Mouse (Mus musculus) embryo, embryonic 9.5 days (tissue): ENCODE measurements around the gene C1galt1.

Source experiments
- DNase-seq: peaks from one replicate; pipeline ENCODE4 v3.0.0-alpha.2; 2017; ENCODE audit errors: extremely low spot score

C1galt1 gene

GRCm38 (mm10) chr6:7844802-7845679 is at the start of gene C1galt1:
Gene C1galt1 (plus strand): TSS chr6:7844842.
- DNase-seq = no peak

GRCm38 (mm10) chr6:7799969-7800368 is 44.7 kb upstream of the C1galt1 start:
- no peak for DNase-seq

DNA sequence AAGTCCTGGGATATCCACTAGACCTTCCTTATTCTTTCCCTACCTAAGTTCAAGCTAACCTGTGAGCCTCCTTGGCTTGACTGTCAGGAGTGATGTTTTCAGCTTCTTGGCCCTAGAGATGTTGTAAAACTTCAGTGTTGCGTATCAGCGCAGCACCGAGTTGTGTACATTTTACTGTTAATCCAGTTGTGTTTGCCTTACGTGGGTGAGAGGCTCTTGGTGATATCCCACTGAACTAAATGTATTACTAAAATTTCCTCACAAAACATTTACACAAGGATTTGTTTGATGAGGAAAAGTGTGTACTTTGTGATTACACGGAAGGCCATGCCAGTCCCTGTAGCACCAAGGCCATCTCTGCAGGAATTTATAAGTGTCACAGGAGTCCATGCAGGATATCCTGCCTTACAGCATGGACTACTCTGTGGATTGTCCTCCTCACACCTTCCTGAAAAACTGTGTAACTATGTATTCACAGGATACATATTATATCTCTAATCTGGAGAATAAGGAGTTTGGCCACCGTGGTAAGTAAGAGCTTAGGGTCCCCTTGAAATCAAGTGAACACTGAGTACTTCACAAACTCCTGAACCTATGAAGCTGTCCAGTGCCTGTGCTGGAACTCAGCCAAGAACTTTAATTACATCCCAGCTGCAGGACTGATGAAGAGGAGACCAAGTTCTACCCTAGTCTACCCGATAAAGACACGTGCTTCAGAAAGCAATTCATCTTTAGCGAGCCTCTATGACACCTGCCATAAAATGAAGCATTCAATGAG is 40.7 kb upstream of the C1galt1 start:
- DNase-seq = no peak

DNA sequence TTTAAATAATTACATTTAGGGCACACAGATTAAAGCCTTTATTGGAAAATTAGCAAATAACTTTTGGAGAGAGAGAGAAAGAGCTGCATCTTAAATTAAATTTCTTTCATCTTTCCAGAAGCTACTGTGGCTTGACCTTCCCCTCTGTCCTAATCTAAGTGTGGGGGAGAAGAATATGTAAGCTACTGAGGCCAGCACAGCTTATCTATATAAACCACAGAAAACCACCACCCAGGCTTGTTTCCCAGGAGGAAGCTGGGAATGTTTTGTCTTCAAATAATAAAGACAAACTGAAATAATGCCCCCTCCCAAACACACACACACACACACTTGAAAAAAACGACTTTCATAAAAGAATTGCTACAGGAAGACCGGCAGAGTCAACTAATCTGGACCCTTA is 30.5 kb upstream of the C1galt1 start:
- no peak for DNase-seq

- DNase-seq = no peak
Observed at GRCm38 (mm10) chr6:7816233-7816632, 28.4 kb upstream of the C1galt1 start.

DNA sequence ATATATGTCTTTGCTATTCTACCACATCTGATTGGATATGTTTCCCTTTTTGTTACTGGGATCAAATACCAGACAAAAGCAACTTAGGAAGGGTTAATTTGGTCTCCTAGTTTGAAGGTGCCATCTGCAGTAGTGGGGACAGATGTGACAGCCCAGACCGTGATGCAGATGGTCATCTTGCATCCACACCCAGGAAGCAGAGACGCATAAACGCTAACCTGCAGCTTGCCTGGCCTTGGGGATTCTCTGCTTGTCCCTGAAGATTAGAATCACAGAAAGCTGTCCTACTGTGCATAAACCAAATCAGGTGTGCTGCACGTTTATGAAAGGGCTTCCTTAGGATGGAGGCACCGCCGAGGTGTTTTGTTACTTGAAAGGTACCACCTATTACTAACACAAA is 22.0 kb upstream of the C1galt1 start:
- DNase-seq = no peak

DNA sequence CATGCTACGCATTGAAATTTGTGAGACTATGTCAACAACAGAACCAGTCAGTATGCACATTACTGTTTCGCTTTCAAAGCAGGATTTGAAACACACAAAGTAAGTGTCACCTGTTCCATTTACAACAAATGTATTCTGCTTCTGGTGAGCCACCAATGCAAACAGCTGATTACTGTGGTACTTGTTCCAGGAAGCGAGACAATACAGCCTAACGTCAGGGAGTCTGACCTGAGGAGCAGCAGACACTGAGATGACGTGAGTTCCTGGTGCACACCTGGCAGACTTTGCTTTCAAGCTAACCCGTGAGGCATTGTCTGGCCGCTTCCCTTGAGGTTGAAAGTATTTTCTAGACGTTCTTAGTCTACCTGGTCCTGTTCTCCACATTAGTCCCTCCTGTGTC is 13.8 kb upstream of the C1galt1 start:
- DNase-seq = no peak

DNA sequence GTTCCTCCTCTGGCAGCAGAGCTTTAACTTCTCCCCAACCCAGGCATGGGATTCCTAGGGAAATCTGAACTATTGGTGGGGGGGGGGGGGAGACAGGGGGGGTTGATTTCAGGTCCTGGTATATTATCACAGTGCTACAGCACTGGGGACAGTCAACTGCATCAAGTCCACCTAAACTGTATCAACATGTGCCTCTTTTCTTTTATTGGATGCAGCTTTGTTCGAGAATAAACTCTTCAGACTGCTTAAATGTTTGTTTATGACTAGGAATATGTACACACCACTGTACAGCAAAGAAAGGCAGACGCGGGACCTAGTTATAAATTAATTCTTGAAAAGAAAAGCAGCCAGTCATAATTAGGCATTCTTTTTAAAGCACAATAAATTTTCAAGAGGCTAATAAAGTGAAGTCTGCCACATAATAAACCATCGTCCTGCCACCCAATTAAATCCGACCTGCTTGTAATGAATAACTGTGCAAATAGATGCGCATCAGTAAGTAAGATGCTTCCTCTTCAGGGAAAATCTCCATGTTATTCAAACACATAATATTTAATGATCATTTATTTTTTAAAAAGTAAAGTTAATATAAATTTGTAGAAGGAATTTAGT is 12.0 kb upstream of the C1galt1 start:
- no peak for DNase-seq

DNA sequence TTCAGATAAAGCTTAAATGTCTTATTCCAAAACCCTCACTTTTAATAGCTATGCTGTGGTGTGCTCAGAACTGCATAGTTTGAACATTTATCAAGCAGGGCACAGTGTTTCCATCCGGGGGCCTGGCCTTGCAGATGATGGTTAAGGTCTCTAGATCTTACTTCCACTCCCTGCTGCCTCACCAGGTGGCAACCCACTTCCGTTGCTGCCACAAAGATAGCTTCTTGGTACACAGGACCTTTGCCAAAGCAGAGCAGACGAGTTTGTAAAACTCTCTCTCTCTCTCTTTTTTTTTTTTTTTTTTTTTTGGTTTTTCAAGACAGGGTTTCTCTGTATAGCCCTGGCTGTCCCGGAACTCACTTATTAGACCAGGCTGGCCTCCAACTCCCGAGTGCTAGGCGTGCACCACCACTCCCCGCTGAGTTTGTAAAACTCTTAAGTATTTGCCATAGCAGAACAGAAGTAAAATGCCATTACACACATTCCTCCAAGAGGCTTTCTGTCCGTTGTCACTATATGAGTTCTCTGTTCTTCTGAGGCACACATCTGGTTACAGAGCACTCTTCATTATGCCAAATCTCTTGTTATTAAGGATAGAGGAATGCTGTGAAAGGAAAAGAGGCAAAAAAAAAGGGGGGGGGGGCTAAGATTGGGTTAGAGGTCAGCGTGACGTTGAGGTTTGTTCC is 773 bp upstream of the C1galt1 start:
- no peak for DNase-seq

DNA sequence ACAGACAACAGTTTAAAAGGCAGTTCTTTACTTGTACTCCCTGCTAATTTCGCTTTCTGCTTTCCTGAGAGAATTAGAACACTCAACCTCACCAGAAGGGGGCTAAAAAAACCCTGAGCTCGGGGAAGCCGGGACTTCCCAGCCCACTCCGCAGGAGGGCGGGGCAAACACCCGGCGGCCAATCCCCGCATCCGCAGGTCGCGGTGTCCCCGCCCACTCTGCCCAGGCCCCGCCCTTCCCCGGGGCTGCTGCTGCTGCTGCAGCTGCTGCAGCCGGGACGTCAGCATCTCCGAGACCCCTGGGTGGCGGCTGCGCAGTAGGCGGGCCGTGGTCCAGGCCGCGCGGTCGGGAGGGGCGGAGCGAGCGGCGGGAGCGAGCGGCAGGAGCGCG is 235 bp upstream of the C1galt1 start:
- peak; percentile 97 for DNase-seq

- no peak for DNase-seq
Observed at GRCm38 (mm10) chr6:7845680-7846017, 1.0 kb downstream of the C1galt1 start.

DNA sequence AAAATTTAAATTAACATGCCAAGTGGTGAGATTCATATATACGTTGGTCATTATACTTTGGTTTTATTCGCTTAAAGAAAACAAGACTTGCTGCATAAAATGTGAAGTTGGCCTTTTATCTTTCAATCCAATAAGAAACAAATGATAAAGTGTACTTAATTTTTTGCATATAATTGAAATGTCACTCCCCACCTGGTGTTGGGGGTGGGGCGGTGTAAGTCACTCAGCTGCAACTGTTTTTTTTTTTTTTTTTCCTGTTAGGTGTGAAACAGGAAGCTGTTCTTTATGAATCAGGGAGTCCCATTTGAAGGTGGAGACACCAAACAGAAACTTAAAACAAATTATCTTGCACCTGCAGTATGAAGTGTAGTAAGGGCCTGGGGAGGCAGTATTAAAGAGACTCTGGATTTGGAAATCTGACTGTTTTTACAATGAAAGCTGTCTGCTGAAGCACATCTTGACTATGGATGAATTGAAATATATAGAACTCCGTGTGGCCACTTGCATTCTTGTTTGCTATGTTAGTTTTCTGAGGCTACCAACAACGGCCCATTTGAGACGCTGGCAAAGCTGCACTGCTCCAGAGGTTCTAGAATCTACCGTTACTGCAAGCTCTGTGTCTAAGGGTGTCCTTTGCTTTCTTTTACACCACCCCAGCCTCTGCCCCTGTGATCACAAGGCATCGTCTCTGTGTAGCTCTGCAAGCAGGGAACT is 2.2 kb downstream of the C1galt1 start:
- DNase-seq = no peak

- no peak for DNase-seq
Observed at GRCm38 (mm10) chr6:7847890-7848508, 3.4 kb downstream of the C1galt1 start.

DNA sequence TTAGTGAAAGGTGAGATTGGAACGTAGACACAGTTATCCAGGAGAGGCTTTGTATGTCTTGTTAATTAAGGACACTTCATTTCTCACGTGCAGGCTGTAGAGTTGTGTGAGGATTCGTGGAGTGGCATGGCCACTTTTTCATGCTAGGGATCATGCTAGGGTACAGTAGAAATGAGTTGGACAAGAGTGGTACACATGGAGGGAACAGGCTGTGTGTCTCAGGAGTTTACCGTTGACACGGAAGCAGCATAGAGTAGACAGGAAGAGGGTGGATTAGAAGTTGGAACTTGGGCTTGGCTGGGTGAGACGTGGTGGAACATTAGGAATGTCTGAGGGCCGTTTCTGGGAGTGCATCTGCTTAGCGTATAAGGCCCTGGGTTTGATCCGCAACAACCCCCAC is 4.1 kb downstream of the C1galt1 start:
- no peak for DNase-seq

- no peak for DNase-seq
Observed at GRCm38 (mm10) chr6:7851036-7851435, 6.4 kb downstream of the C1galt1 start.

- DNase-seq = no peak
Observed at GRCm38 (mm10) chr6:7852919-7853318, 8.3 kb downstream of the C1galt1 start.

GRCm38 (mm10) chr6:7853461-7853860 is 8.8 kb downstream of the C1galt1 start:
- no peak for DNase-seq

- DNase-seq = no peak
Observed at GRCm38 (mm10) chr6:7856682-7857290, 12.1 kb downstream of the C1galt1 start.

DNA sequence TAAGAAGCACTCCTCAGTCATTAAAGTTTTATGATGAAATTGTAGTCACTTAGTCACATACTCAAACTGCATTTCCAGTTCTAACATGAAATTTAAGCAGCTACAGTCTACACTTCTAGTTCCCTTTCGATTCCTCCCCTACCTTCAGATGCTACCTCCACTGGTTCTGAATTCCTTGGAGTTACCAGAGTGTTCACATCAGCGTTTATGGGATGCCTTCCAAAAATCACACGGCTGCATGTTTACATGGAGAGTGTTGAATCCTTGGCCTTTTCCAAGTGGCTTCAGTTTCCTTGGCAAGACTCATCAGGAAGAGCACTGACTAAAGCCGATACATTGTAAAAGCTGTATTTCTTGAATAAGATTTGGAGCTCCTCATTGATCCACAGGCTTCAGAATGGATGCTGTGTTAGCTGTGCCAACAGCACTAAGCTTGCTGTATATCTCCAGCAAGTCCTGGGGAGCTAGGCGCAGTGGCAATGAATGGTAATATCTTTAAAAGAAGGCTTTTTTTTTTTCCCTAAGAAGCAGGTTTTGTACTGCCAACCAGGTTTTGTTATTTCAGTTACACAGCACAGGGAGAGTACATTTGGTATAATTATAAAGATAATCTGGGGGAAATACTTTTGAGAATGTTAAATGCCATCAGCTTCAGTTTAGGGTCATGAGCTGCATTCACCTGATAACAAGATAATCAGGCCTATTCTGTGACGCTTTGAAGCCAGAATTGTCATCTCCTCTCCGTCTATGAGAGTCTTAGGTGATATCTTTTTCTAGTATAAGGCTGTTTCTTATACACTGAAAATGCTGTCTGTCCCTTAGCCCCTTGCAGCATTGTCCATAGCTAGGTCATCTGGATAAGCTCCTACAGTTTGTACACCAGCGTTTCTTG is 13.0 kb downstream of the C1galt1 start:
- no peak for DNase-seq

DNA sequence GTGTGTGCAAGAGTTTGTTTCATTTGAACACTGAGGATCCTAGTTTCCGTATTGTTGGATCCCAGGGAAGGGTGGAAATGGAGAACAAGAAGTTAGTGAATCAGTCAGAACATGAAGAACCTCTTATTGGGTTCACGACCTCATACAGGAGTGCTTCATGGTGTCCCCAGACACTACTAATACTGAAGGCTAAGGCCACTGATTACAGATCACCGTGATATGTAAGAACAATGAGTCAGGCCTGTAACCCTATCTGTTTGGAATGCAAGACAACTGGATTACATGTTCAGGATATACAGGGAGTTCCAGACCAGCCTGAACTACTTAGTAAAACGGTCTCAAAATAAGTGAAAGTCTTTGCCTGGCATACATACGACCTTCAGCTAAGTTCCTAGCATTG is 13.9 kb downstream of the C1galt1 start:
- no peak for DNase-seq
